Mouse (Mus musculus): Measurements from ENCODE around the gene Plagl1.
A peak's percentile ranks its signal among the peaks of the same experiment; 100 is the strongest.
"Not testable (repeated sequence)": the region's sequence is repeated elsewhere in the genome, so short reads cannot be mapped to it uniquely, and the experiment has no call there.

Plagl1 gene

DNA sequence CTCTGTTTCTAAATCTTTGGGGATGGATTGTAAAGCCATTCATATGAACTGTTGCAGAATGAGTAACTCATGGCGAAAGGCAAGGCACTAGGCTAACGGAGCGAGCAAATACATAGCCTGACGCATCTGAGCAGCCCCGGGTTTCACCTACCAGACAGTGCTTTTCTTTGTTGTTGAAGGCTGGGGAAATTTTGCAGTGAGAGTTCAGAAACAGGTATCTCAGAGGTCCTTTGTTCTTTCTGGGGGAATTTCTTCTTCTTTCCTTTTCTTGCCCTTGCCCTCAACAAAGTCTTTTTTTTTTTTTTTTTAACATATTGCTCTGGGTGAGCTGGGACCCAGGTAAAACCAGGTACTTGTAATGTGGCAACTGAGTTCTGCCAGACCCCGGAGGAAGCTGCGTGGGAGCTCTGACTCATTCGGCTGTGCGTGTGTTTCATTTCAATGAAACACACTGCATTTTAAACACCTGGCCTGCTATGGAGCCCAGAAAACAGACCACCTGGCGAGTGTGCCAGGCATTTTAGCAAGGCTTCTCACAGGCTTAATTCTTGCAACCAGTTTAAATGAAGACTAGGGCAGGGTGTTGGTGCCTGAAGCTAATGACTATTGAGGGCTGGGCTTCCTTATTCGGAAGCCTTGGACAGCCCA is at the start of gene Plagl1:
Gene Plagl1 (plus strand): TSS at position 484 of the 648 bp plus-strand sequence.
- DNase-seq (ENCODE audit: low spot score in 2 of 2), result no peak

GRCm38 (mm10) chr10:13014026-13014425 is 46.3 kb upstream of the Plagl1 start:
- no peak for DNase-seq (ENCODE audit: low spot score in 2 of 2)

DNA sequence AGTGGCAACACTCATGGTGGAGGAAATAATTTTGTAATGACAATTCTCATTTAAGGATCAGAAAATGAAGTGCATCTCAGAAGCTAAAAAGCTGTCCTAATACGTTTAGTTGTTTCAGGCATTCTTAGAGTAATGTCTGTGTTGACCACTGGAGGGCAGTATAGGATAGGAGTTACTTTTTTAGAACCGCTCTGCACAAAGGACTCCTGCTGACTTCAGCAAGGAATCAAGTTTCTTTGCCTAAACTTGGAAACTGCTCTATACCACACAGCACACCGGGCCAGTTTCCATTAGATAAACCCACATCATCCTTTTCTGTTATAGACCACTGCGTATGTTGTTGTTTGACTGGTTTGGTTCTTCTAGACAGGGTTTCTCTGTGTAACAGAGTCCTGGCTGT is 43.7 kb upstream of the Plagl1 start:
- peak; percentile 21 to 66 for DNase-seq (ENCODE audit: low spot score in 2 of 2)

DNA sequence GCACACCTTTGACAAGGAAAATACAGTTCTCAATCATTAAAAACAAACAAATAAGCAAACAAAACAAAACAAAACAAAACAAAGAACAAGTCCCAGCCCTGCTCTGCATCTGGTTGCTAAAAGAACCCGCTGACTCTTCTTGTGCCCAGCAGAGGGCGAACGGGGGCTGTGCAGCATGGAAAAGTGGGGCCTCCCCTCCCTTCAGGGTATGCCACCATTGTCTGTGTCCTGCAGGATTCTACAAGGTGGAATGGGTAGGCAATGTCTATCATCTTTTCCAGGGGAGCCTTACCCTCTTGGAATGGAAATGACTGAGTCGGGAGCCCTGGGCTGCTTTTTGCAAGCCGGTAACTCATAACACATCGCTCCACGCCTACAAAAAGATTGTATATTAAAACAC is 41.8 kb upstream of the Plagl1 start:
- no peak for DNase-seq (ENCODE audit: low spot score in 2 of 2)

DNA sequence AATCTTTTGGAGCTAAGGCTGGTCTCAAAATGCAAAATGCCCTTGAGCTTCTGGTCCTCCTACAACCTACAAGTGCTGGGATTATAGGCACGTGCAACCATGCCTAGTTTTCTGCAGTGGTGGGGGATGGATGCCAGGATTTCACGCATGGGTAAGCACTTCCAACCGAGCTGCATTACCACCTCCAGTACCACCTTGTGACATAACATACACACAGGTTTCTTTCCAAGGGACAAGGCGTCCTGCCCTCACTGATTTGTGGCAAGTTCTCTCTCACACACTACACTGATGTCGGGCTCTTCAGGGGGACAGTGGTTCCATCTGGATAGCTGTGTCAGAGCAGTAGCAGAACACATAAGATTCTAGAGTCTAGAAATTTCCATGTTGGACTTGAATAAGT is 41.3 kb upstream of the Plagl1 start:
- no peak for DNase-seq (ENCODE audit: low spot score in 2 of 2)

DNA sequence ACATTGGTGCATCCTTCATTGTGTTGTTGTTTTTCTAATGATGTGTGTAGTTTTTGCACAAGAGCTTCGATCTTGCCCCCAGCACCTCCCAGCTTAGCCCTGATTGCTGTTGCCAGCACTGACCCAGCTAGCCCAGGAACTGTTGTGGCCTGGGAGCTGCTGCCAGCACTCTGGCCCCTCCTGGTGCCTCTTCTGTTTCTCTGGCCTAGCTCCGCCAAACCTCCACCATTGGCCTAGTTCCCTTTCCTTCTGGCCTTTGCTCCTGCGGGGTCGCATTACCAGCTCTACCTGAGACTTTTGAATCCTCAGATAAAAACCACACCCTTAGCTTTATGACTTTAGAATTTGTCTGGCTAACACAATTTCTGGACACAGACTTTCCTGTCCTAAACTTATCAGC is 38.2 kb upstream of the Plagl1 start:
- no peak for DNase-seq (ENCODE audit: low spot score in 2 of 2)

DNA sequence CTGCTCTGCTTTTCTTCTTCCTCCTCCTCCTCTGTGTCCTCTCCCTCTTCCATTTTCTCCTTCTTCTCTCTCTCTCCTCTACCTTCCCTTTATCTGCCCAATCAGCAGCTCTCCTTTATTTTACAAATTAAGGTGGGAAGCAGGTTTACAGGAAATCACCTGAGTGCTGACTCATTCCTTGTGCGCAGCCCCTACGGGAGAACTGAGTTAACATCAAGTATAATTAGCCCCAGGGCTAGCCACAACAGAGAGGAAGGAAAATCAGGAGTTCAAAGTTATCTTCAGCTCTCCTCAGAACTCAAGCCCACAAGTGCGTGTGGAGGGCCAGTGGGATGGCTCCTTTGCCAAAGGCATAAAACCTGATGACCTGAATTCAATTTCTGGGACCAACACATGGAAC is 36.3 kb upstream of the Plagl1 start:
- not testable (repeated sequence) for DNase-seq (ENCODE audit: low spot score in 2 of 2)

- no peak for DNase-seq (ENCODE audit: low spot score in 2 of 2)
Observed at GRCm38 (mm10) chr10:13027702-13028101, 32.6 kb upstream of the Plagl1 start.

DNA sequence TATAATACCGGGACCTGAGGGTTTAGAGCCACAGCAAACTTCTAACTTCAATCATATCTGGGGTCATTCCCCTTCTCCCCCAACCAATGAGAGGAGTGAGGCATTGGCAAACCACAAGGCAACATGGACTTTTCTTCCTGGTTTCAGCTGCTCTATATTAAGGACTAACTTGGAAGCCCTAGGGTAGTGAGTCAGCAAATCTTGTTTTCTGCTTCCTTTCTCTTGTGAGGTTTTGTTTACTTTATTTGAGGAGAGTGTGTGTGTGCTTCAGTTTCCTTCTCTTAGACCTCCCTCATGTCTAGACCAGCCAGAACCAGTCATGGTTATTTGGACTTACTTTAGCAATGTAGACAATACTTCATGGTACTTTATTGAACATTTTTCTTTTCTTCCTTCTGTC is 32.1 kb upstream of the Plagl1 start:
- DNase-seq (ENCODE audit: low spot score in 2 of 2), result no peak

GRCm38 (mm10) chr10:13029416-13029815 is 30.9 kb upstream of the Plagl1 start:
- DNase-seq (ENCODE audit: low spot score in 2 of 2), result no peak

- no peak for DNase-seq (ENCODE audit: low spot score in 2 of 2)
Observed at GRCm38 (mm10) chr10:13035270-13035669, 25.0 kb upstream of the Plagl1 start.

DNA sequence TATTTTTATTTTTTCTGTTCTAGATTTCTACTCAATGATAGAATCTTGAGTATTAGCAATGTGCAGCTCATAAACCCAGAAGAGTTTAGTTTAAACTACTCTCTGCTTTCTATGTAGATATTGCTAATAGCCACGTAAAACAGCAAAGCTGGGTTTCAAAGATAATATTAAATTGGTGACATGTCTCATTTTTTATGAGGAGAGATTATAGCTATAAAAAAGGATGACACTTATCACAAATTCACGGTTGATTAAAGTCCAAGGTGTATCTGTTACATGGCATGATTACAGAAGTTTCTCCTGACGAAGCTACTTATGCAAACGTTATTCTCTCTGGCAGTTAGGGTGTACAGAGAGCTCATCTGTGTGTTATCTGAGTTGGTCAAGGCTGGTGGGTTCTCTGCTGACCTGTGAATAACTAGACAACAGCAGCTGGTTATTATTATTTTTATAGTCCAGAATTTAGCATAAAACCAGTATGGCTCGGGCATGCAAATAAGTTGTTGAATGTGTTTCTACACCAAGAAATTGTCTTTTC is 20.6 kb upstream of the Plagl1 start:
- DNase-seq (ENCODE audit: low spot score in 2 of 2), result no peak

GRCm38 (mm10) chr10:13044659-13045058 is 15.6 kb upstream of the Plagl1 start:
- peak in 1 of 2 experiments; percentile 22 for DNase-seq (ENCODE audit: low spot score in 2 of 2)

DNA sequence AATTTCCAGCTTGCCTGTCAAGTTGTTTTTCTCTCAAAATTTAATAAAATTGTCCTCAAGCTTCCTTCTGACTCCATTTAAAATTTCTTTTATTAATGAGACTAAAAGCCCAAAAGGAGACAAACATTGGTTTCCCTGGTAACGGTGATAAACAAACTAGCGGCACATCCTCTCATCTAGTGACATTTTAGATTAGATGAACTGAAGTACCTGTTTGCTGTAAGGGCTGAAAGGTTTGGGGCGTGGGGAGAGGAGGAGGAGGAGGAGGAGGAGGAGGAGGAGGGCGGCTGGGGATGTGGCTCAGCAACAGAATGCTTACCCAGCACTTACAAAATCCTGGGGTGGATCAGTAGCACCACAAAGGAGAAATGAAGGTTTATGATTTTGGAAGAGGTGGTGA is 12.5 kb upstream of the Plagl1 start:
- no peak for DNase-seq (ENCODE audit: low spot score in 2 of 2)

GRCm38 (mm10) chr10:13056863-13057381 is 3.4 kb upstream of the Plagl1 start:
- DNase-seq (ENCODE audit: low spot score in 2 of 2), result no peak

GRCm38 (mm10) chr10:13060821-13061671 is 742 bp downstream of the Plagl1 start:
- no peak for DNase-seq (ENCODE audit: low spot score in 2 of 2)

- DNase-seq (ENCODE audit: low spot score in 2 of 2), result no peak
Observed at GRCm38 (mm10) chr10:13062373-13062772, 2.1 kb downstream of the Plagl1 start.

DNA sequence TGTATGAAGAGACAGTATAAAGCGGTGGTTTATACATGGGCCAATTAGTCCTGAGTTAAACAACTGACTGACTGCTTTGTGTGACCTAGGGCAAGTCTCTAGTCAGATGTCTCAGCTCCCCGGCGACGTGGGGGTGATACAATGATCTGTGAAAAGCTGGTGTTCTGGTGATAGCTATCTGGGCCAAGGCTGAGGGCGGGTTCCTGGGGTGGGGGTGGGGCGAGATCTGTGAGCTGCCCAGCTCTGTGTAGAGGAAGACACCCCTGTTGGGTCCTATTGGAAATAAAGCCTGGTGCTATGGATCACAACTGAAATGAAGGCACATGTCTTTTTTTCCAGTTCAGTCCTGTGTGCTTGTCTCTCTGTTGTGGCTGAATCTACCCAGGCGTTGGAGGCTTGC is 3.2 kb downstream of the Plagl1 start:
- no peak for DNase-seq (ENCODE audit: low spot score in 2 of 2)

DNA sequence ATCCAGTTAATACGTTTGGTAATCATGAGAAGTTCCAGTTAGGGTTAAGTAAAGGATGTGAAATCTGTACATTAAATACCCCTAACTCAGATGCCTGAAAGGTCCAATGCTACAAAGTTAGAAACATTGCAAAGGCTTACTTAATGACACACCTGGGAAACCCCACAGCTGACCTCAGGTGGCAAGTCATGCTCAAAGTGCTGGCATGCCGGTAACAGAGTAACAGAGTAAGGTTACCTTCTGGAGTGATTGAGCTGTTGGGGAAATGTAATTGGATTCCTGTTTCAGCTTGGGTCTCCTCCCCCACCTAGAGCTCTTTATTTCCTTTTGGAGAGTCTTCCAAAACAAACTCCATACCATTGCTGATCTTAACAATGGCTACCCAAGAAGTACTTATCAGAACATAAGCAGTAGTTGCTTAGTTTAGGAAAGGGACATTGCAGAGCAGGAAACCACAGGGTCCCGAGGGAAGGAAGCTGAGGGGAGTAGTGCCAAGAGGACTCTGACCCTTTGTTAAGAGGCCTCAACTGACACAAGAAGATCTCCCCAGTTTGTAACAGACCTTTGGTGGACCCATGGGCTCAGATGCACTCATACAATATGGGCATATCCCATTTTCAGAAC is 4.9 kb downstream of the Plagl1 start:
- DNase-seq (ENCODE audit: low spot score in 2 of 2), result no peak

DNA sequence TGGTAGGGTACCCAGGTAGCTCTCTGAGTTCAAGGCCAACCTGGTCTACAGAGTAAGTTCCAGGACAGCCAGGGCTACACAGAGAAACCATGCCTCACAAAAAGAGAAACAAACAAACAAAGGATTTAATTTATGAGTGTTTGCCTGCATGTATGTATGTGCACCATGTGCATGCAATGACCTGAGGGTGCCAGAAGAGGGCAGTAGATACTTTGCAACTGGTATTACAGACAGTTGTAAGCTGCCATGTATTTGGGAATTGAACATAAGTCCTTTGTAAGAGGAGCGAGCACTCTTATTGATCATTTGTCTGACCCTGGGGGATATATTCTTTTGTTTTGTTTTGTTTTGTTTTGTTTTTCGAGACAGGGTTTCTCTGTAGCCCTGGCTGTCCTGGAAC is 10.7 kb downstream of the Plagl1 start:
- no peak for DNase-seq (ENCODE audit: low spot score in 2 of 2)

DNA sequence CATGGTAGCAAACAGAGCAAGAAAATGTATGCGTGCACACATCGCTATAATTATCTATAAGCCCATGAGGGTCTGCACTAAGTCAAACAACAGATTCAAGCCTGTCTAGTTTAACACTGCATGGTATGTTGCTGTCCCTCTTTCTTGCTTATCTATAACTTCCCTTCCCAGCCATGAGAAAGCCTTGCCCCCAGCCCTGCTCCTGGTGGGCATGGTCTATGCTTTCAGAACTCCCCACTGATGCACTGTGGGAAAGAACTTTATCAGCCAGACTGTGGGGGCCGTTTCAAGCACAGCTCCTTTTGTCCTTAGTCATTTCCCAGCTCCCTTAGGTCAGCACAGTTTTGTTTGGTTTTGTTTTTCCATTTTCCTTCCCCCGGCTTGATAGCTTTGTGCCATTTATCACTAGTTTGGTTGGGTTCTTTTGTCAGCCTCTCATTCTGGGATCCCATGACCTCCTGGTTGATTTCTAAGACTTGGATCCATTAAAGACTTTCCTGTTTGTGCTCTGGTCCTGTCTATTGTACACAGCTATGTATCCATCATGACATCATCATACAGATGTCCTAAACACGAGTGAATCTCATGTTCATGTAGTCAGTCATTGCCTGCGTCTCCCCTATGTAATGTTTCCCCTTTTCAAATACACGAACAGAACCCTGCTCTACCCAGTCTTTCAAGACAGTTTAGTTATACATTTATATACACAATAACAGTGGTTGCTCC is 16.7 kb downstream of the Plagl1 start:
- no peak for DNase-seq (ENCODE audit: low spot score in 2 of 2)

GRCm38 (mm10) chr10:13082459-13082858 is 22.2 kb downstream of the Plagl1 start:
- DNase-seq (ENCODE audit: low spot score in 2 of 2), result no peak

All from heart, adult 9 months (tissue).